Mouse (Mus musculus) small intestine, adult 2 months (tissue): Measurements from ENCODE around the gene Ccdc155. TPM values are rescaled to one million over a fixed set of nuclear protein-coding genes. Genes with fewer than 3 reads are reported as not detected.

Experiments
- H3K27ac ChIP-seq: fragments of 200-500 bp; 2 replicates; pipeline ENCODE4 v1.5.1; 2012; ENCODE audit warnings: low read depth, low read length, control low read depth, inconsistent platforms; ENCODE audit not compliant: insufficient read depth
- H3K27me3 ChIP-seq: fragments of 200-500 bp; 2 replicates; pipeline ENCODE4 v1.6.1; 2012; ENCODE audit warnings: mild to moderate bottlenecking, moderate library complexity, low read length, inconsistent platforms; ENCODE audit not compliant: control insufficient read depth, insufficient read depth
- H3K36me3 ChIP-seq: fragments of 200-500 bp; 2 replicates; pipeline ENCODE4 v1.6.1; 2012; ENCODE audit warnings: mild to moderate bottlenecking, low read length, control low read depth, inconsistent platforms; ENCODE audit not compliant: control insufficient read depth, insufficient read depth
- H3K4me1 ChIP-seq: fragments of 200-500 bp; 2 replicates; pipeline ENCODE4 v1.6.1; 2012; ENCODE audit warnings: low read length, inconsistent platforms, mixed read lengths; ENCODE audit not compliant: control insufficient read depth, insufficient read depth, insufficient read length
- H3K4me3 ChIP-seq: fragments of 200-500 bp; 2 replicates; pipeline ENCODE4 v1.5.1; 2012; ENCODE audit warnings: low read depth, mild to moderate bottlenecking, control low read depth, inconsistent platforms, low read length, moderate library complexity
- CTCF ChIP-seq: fragments of 200-500 bp; IDR thresholded peaks from 2 replicates; pipeline ENCODE4 v1.5.1; 2012; ENCODE audit warnings: low read depth, mild to moderate bottlenecking, control low read depth, inconsistent platforms, low read length, moderate library complexity, mixed read lengths; ENCODE audit not compliant: insufficient replicate concordance, insufficient read length; ENCODE audit errors: extremely low read depth
- POLR2A ChIP-seq: fragments of 200-500 bp; IDR thresholded peaks from 2 replicates; pipeline ENCODE4 v1.6.1; 2012; ENCODE audit warnings: low read depth, mild to moderate bottlenecking, control low read depth, inconsistent platforms, low read length, moderate library complexity
- WGBS: fragments of 180-500 bp; shearing (Covaris S2); methylation state at CpG from one replicate; pipeline ENCODE4 v1.1.7; 2018; 5-methylcytosine and 5-hydroxymethylcytosine counted together
- polyA plus RNA-seq: library from polyadenylated mRNA; depleted of rRNA; stranded (reverse); fragments of >200 nt; gene quantifications from 2 replicates; pipeline ENCODE4 v1.2.3, GENCODE M21; 2012

The Ccdc155 gene
- polyA plus RNA-seq, 1 experiment: not detected

- Histone ChIP-seq H3K27ac (no peak overlapping the region), H3K27me3 (0 out of 2 replicates have a peak, but pooled peaks cover 5% of the 10 kb centered on the region), H3K4me3 (peak overlapping the region; percentile 31), H3K4me1 (peaks cover 13% of the 10 kb centered on the region), H3K36me3 (no peaks in the 10 kb centered on the region)
- WGBS: 56% methylated on average over 20 of the region's 20 CpGs
- TF ChIP-seq CTCF: no peak
- no peak for TF ChIP-seq POLR2A
These were observed 29.1 kb upstream of the Ccdc155 start for GRCm38 (mm10) chr7:45233580-45234332.

GRCm38 (mm10) chr7:45232716-45233465, 28.2 kb upstream of the Ccdc155 start:
- TF ChIP-seq CTCF (no peak), POLR2A (no peak)
- no peaks in the 10 kb centered on the region for H3K27me3 ChIP-seq
- WGBS: 87% methylated on average over 13 of the region's 13 CpGs
- no peak overlapping the region for H3K4me3 ChIP-seq
- peaks cover 13% of the 10 kb centered on the region for H3K4me1 ChIP-seq
- no peak overlapping the region for H3K27ac ChIP-seq
- no peaks in the 10 kb centered on the region for H3K36me3 ChIP-seq

DNA sequence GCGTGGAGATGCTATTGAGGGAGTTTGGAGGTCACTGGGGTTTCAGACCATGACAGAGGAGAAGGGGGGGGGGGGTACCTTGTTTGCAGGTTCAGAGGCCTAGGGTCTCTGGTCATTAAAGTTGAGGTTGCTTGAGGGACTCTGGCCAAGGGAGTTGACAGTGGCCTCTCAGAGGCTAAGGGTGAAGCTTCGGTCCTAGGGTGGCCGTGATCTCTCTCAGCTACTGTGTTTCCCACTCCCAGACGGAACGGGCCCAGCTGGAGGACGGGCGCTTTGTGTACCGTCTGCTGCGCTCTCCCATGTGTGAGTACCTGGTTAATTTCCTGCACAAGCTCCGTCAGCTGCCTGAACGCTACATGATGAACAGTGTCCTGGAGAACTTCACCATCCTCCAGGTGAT, 27.2 kb upstream of the Ccdc155 start:
- peaks cover 13% of the 10 kb centered on the region for H3K4me1 ChIP-seq
- no peak overlapping the region for H3K27ac ChIP-seq
- TF ChIP-seq POLR2A (no peak), CTCF (no peak)
- H3K4me3 ChIP-seq: no peak overlapping the region
- H3K36me3 ChIP-seq: no peaks in the 10 kb centered on the region
- 94% methylated on average over 11 of the region's 11 CpGs for WGBS
- H3K27me3 ChIP-seq: no peaks in the 10 kb centered on the region

GRCm38 (mm10) chr7:45231192-45231591, 26.5 kb upstream of the Ccdc155 start:
- no peaks in the 10 kb centered on the region for H3K36me3 ChIP-seq
- 91% methylated on average over 12 of the region's 12 CpGs for WGBS

GRCm38 (mm10) chr7:45229459-45230203, 24.9 kb upstream of the Ccdc155 start:
- Histone ChIP-seq H3K27me3 (no peaks in the 10 kb centered on the region), H3K4me3 (no peak overlapping the region), H3K4me1 (peaks cover 10% of the 10 kb centered on the region), H3K27ac (no peak overlapping the region), H3K36me3 (no peaks in the 10 kb centered on the region)
- WGBS: 88% methylated on average over 7 of the region's 7 CpGs
- TF ChIP-seq CTCF (no peak), POLR2A (no peak)

More at GRCm38 (mm10) chr7:45231192-45231591, 26.5 kb upstream of the Ccdc155 start:
- no peak overlapping the region for H3K4me3 ChIP-seq
- no peak overlapping the region for H3K27ac ChIP-seq
- TF ChIP-seq CTCF (no peak), POLR2A (no peak)
- H3K27me3 ChIP-seq: no peaks in the 10 kb centered on the region
- H3K4me1 ChIP-seq: peaks cover 13% of the 10 kb centered on the region

DNA sequence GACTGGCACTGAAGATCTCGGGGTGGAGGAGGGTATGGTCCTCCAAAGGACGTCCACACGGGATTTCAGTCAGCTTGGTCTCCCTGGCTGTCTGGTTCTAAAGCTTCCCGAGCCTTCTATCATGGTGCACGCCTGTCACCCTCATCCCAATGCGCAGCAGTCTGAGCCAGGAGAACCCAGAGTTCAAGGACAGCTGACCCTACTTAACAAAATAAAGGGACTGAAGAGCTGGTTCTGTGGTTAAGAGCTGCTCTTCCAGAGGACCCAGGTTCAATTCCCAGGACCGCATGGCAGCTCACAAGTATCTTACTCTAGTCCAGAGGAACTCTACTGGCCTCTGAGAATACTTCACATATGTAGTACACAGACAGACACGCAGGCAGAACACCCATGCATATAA, 24.4 kb upstream of the Ccdc155 start:
- no peak for TF ChIP-seq CTCF
- no peak for TF ChIP-seq POLR2A
- Histone ChIP-seq H3K27ac (no peak overlapping the region), H3K36me3 (no peaks in the 10 kb centered on the region), H3K4me3 (no peak overlapping the region), H3K27me3 (no peaks in the 10 kb centered on the region), H3K4me1 (peaks cover 5% of the 10 kb centered on the region)
- 91% methylated on average over 8 of the region's 8 CpGs for WGBS
